Mouse (Mus musculus): ENCODE measurements around the gene Gm11559. TPM values are rescaled to one million over a fixed set of nuclear protein-coding genes. Genes with fewer than 3 reads are reported as not detected.

Gm11559 gene
- polyA plus RNA-seq (2021; fragmentation: Nextera tagmentation), result not detected in 2 replicates
- long read RNA-seq, experiment 1, result 0 reads
- long read RNA-seq, experiment 2, result 0 reads

DNA sequence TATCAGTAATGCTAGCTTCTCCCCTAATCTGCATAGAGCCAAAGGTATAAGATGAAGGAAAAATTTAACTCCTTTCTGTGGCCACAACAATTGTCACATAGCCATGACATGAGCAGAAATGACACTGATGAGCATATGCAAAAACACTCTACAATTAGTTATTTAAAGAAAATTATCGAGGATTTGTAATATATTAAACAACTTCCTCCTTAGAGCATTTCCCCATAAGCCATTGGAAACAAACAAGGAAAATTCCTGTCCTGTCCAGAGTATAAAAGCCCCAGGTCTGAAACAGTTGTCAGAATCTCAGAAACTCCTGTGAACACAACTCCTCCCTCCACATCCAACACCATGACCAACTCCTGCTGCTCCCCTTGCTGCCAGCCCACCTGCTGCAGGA is at the start of gene Gm11559:
TSS of gene Gm11559 (plus strand) at position 301 of the 400 bp plus-strand sequence.

DNA sequence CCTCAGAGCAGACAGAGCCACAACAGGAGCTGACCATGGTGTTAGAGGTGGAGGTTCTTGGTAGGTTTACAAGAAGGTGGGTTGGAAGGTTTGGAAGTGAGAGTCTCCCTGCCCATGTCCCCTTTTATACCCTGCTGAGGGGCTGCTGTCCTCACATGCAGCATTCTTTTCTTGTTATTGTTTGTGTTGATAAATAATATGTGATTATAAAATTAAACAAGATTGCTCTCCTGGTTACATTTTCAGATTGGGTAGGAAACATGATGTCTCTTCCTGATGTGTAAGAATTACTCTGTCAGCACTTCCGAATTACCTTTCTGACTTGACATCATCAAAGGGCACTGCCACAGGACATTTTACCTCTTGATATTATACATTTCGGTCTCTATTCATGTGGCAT is 48.7 kb upstream of the Gm11559 start, which contains the start of gene Gm11564:
TSS of gene Gm11564 (minus strand) at position 101 of the 400 bp plus-strand sequence.

GRCm38 (mm10) chr11:99837966-99838365 is 26.3 kb upstream of the Gm11559 start, which contains the start of gene 2300003K06Rik:
TSS of gene 2300003K06Rik (minus strand) at chr11:99838066.

DNA sequence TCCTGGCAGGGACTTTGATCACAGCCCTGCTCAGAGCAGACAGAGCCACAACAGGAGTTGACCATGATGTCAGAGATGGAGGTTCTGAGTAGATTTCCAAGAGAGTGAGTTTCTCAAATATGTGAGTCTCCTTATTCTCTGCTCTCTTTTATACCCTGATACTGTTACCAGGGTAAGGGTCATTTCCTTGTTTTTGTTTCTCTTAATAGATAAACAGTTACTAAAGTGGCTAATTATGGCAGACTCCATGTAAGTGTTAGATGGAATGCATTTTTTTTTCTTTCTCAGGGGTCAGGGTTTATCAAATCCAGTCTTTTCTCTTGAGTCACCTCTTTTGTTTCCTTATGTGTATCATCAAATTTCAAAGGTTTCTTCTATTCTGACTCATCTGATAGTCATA is 12.8 kb upstream of the Gm11559 start, which contains the start of gene Krtap4-16:
TSS of gene Krtap4-16 (minus strand) at position 101 of the 400 bp plus-strand sequence.

DNA sequence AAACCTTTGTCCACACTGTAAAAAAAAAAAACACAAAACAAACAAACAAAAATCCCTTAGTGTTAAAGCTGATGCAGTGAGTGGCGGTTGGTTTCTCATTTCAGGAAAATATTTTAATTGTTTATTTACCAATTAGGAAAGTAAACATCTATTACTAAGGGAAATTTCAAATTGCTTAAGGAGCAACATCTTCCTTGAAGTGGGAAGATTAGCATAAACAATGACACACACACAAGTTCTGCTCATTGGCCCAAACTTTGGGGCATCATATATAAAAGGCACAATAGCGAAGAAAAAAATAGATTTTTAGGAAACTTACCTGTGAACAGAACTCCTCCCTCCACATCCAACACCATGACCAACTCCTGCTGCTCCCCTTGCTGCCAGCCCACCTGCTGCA is 6.7 kb upstream of the Gm11559 start, which contains the start of gene Gm11568:
TSS of gene Gm11568 (plus strand) at position 301 of the 400 bp plus-strand sequence.

DNA sequence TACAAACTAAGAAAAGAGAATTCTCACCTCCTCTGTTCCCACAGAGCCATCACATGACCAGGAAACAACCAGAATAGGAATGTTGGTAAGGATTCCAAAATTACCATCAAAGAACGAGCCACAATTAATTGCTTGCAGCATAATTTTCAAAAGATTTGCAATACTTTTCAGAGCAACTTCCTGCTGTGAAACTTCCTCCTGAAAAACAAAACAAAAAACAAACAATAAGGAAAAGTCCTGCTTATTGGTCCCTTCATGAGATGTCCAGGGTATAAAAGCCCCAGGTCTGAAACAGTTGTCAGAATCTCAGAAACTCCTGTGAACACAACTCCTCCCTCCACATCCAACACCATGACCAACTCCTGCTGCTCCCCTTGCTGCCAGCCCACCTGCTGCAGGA is 8.8 kb downstream of the Gm11559 start, which contains the start of gene Krtap9-1:
TSS of gene Krtap9-1 (plus strand) at position 301 of the 400 bp plus-strand sequence.

GRCm38 (mm10) chr11:99878887-99879286 is 14.6 kb downstream of the Gm11559 start, which contains the start of gene Gm11567:
TSS of gene Gm11567 (plus strand) at chr11:99879187.

DNA sequence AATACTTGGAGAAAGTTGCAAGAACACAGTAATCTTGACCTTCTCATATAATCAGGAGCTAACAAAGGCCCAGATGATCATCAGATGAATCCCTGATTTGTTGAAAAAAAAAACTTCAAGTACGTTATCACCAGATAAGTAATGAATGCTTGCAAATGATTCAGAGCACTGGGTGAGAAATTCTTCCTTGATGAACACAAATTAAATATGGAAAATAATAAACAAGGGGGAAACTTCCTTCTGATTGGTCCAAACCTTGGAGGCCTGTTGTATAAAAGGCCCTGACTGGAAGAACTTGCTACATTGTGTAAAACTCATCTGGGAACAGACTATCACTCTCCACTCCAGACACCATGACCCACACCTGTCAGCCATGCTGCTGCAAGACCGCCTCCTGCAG is 43.3 kb downstream of the Gm11559 start, which contains the start of gene Krtap31-1:
TSS of gene Krtap31-1 (plus strand) at position 301 of the 400 bp plus-strand sequence.

DNA sequence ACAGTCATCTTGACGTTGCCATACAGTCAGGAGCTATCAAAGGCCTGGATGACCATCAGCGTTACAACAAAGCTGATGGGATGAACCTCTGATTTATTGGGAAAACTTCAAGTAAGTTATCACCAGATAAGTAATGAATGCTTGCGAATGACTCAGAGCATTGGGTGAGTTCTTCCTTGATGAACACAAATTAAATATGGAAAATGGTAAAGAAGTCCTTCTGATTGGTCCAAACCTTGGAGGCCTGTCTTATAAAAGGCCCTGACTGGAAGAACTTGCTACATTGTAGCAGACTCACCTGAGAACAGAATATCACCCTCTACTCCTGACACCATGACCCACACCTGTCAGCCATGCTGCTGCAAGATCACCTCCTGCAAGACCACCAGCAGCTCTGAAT is 50.2 kb downstream of the Gm11559 start, which contains the start of gene Gm11565:
TSS of gene Gm11565 (plus strand) at position 301 of the 400 bp plus-strand sequence.

Other genes with a start within 250 kb of the Gm11559 start
- gene Krtap2-4, start 249.6 kb upstream of the Gm11559 start, polyA plus RNA-seq (2021; fragmentation: Nextera tagmentation), result not detected in 2 replicates
- gene Gm11562, start 244.0 kb upstream of the Gm11559 start, polyA plus RNA-seq (2021; fragmentation: Nextera tagmentation), result not detected in 2 replicates
- not detected in 2 replicates for gene Krtap4-1, start 236.2 kb upstream of the Gm11559 start, polyA plus RNA-seq (2021; fragmentation: Nextera tagmentation)
- not detected in 2 replicates for gene Krtap4-2, start 229.4 kb upstream of the Gm11559 start, polyA plus RNA-seq (2021; fragmentation: Nextera tagmentation)
- gene Krtap4-7, start 220.4 kb upstream of the Gm11559 start, polyA plus RNA-seq (2021; fragmentation: Nextera tagmentation), result not detected in 2 replicates
- not detected in 2 replicates for gene Gm11555, start 214.2 kb upstream of the Gm11559 start, polyA plus RNA-seq (2021; fragmentation: Nextera tagmentation)
- gene Gm11563, start 205.5 kb upstream of the Gm11559 start, polyA plus RNA-seq (2021; fragmentation: Nextera tagmentation), result not detected in 2 replicates
- gene Krtap4-6, start 198.5 kb upstream of the Gm11559 start, polyA plus RNA-seq (2021; fragmentation: Nextera tagmentation), result not detected in 2 replicates
- gene Gm14190, start 173.7 kb upstream of the Gm11559 start, polyA plus RNA-seq (2021; fragmentation: Nextera tagmentation), result not detected in 2 replicates
- gene Gm14180, start 130.2 kb upstream of the Gm11559 start, polyA plus RNA-seq (2021; fragmentation: Nextera tagmentation), result not detected in 2 replicates
- not detected in 2 replicates for gene Gm11595, start 91.6 kb upstream of the Gm11559 start, polyA plus RNA-seq (2021; fragmentation: Nextera tagmentation)
- not detected in 2 replicates for gene Krtap4-8, start 83.8 kb upstream of the Gm11559 start, polyA plus RNA-seq (2021; fragmentation: Nextera tagmentation)
- not detected in 2 replicates for gene Krtap4-9, start 79.3 kb upstream of the Gm11559 start, polyA plus RNA-seq (2021; fragmentation: Nextera tagmentation)
- not detected in 2 replicates for gene Gm11596, start 71.0 kb upstream of the Gm11559 start, polyA plus RNA-seq (2021; fragmentation: Nextera tagmentation)
- gene Gm11569, start 65.5 kb upstream of the Gm11559 start, polyA plus RNA-seq (2021; fragmentation: Nextera tagmentation), result not detected in 2 replicates
- not detected in 2 replicates for gene Gm11554, start 60.0 kb upstream of the Gm11559 start, polyA plus RNA-seq (2021; fragmentation: Nextera tagmentation)
- not detected in 2 replicates for gene Krtap4-13, start 54.6 kb upstream of the Gm11559 start, polyA plus RNA-seq (2021; fragmentation: Nextera tagmentation)
- not detected in 2 replicates for gene Gm11564, start 48.8 kb upstream of the Gm11559 start, polyA plus RNA-seq (2021; fragmentation: Nextera tagmentation)
- gene 2300003K06Rik, start 26.4 kb upstream of the Gm11559 start, polyA plus RNA-seq (2021; fragmentation: Nextera tagmentation), result not detected in 2 replicates
- not detected in 2 replicates for gene Krtap4-16, start 12.9 kb upstream of the Gm11559 start, polyA plus RNA-seq (2021; fragmentation: Nextera tagmentation)
- not detected in 2 replicates for gene Gm11568, start 6.6 kb upstream of the Gm11559 start, polyA plus RNA-seq (2021; fragmentation: Nextera tagmentation)
- not detected in 2 replicates for gene Krtap9-1, start 8.9 kb downstream of the Gm11559 start, polyA plus RNA-seq (2021; fragmentation: Nextera tagmentation)
- gene Gm11567, start 14.7 kb downstream of the Gm11559 start, polyA plus RNA-seq (2021; fragmentation: Nextera tagmentation), result not detected in 2 replicates
- gene Krtap31-1, start 43.4 kb downstream of the Gm11559 start, polyA plus RNA-seq (2021; fragmentation: Nextera tagmentation), result not detected in 2 replicates
- gene Gm11565, start 50.3 kb downstream of the Gm11559 start, polyA plus RNA-seq (2021; fragmentation: Nextera tagmentation), result not detected in 2 replicates
- gene Krtap31-2, start 71.8 kb downstream of the Gm11559 start, polyA plus RNA-seq (2021; fragmentation: Nextera tagmentation), result not detected in 2 replicates
- gene Krtap9-5, start 84.0 kb downstream of the Gm11559 start, polyA plus RNA-seq (2021; fragmentation: Nextera tagmentation), result not detected in 2 replicates
- not detected in 2 replicates for gene Krtap29-1, start 114.6 kb downstream of the Gm11559 start, polyA plus RNA-seq (2021; fragmentation: Nextera tagmentation)
- gene Krtap16-1, start 122.1 kb downstream of the Gm11559 start, polyA plus RNA-seq (2021; fragmentation: Nextera tagmentation), result not detected in 2 replicates
- not detected in 2 replicates for gene Krtap17-1, start 129.5 kb downstream of the Gm11559 start, polyA plus RNA-seq (2021; fragmentation: Nextera tagmentation)
- not detected in 2 replicates for gene Krt33a, start 151.7 kb downstream of the Gm11559 start, polyA plus RNA-seq (2021; fragmentation: Nextera tagmentation)
- not detected in 2 replicates for gene Krt33b, start 165.4 kb downstream of the Gm11559 start, polyA plus RNA-seq (2021; fragmentation: Nextera tagmentation)
- gene Krt34, start 177.1 kb downstream of the Gm11559 start, polyA plus RNA-seq (2021; fragmentation: Nextera tagmentation), result not detected in 2 replicates
- not detected in 2 replicates for gene Krt31, start 186.1 kb downstream of the Gm11559 start, polyA plus RNA-seq (2021; fragmentation: Nextera tagmentation)
- not detected in 2 replicates for gene Krt32, start 223.8 kb downstream of the Gm11559 start, polyA plus RNA-seq (2021; fragmentation: Nextera tagmentation)
- not detected in 2 replicates for gene Krt35, start 231.8 kb downstream of the Gm11559 start, polyA plus RNA-seq (2021; fragmentation: Nextera tagmentation)
- not detected in 2 replicates for gene Krt36, start 241.2 kb downstream of the Gm11559 start, polyA plus RNA-seq (2021; fragmentation: Nextera tagmentation)